Comparison of ENCODE assay signal across 20 mouse cellular contexts in genomic region chr17:21792256-21792655, GRCm38 (mm10). TPM values are rescaled to one million over a fixed set of nuclear protein-coding genes. Genes with fewer than 3 reads are reported as not detected.
DNase-seq lines count a peak whose midpoint lies in the region; TF ChIP-seq lines count a peak whose summit lies in the region.
"Had no signal": no experiment of that assay in that cellular context is flagged by ENCODE, and none has a peak within 500 bp of the region (broad histone marks: within the 10 kb centered on the region; RNA-seq: fewer than 3 reads in every experiment).

No protein-coding gene starts in this region.

- no peaks in the 10 kb centered on the region; a peak in 1 of 4 replicates for H3K4me1 ChIP-seq in ES-E14 (ENCODE audit: control insufficient read depth in 2 of 2, insufficient read depth in 2 of 2, low read length in 2 of 2, poor library complexity in 1 of 2)
- H3K4me1 ChIP-seq: embryonic facial prominence, embryonic 13.5 days; embryonic facial prominence, embryonic 15.5 days; forebrain, embryonic 10.5 days; forebrain, embryonic 12.5 days had no signal

- no peak overlapping the region for H3K9ac ChIP-seq in ES-E14 (ENCODE audit: insufficient read depth, low read depth, low read length, poor library complexity, severe bottlenecking)
- H3K9ac ChIP-seq: embryonic facial prominence, embryonic 13.5 days; embryonic facial prominence, embryonic 15.5 days; forebrain, embryonic 12.5 days had no signal

- H3K27ac ChIP-seq in ES-E14 (ENCODE audit: insufficient read depth, low read depth, low read length, poor library complexity, severe bottlenecking) = no peak overlapping the region
- H3K27ac ChIP-seq: embryonic facial prominence, embryonic 13.5 days; embryonic facial prominence, embryonic 15.5 days; forebrain, embryonic 10.5 days; forebrain, embryonic 12.5 days had no signal

- in situ Hi-C loops in ES-E14 (cut with MboI; ENCODE audit: low sequenced_read_pairs in 2 of 2, unreplicated experiment in 2 of 2) = no loop called here

- peak; percentile 37 for DNase-seq in ES-E14 (ENCODE audit: low read depth, low spot score)
- peak; percentile 28 for DNase-seq in WW6 (ENCODE audit: low read depth, low spot score)
- no peak for DNase-seq in embryo, embryonic 10.5 days (ENCODE audit: low spot score)
- no peak for DNase-seq in lung, postnatal 14 days
- no peak for DNase-seq in heart, postnatal 10 days
- DNase-seq: adrenal gland, adult 8-10 months; adrenal gland, postnatal 14 days; adrenal gland, postnatal 36 days; cerebellum, adult 11-12 months; cerebellum, adult 2 months; cerebellum, adult 9-10 months; cerebellum, postnatal 10 days; cerebellum, postnatal 25 days; embryo, embryonic 11 days had no signal

- H3K9me3 ChIP-seq in ES-E14 (ENCODE audit: control insufficient read depth, insufficient read depth, low read depth, low read length) = no peaks in the 10 kb centered on the region
- H3K9me3 ChIP-seq: embryonic facial prominence, embryonic 13.5 days; embryonic facial prominence, embryonic 15.5 days had no signal

- intact Hi-C loops in heart, postnatal 10 days (cut with DNase I) = no loop called here

- H3K4me3 ChIP-seq in ES-E14 (ENCODE audit: insufficient read depth in 1 of 2, low read depth in 1 of 2, low read length in 2 of 2, poor library complexity in 1 of 2, severe bottlenecking in 1 of 2) = no peak overlapping the region
- H3K4me3 ChIP-seq: embryonic facial prominence, embryonic 13.5 days; embryonic facial prominence, embryonic 15.5 days; erythroblast, embryonic 14.5 days; forebrain, embryonic 10.5 days; forebrain, embryonic 12.5 days had no signal

- no peaks in the 10 kb centered on the region for H3K36me3 ChIP-seq in ES-E14 (ENCODE audit: control insufficient read depth, insufficient read depth, low read length, poor library complexity, severe bottlenecking)
- H3K36me3 ChIP-seq: embryonic facial prominence, embryonic 13.5 days; embryonic facial prominence, embryonic 15.5 days; forebrain, embryonic 10.5 days; forebrain, embryonic 12.5 days had no signal

TF ChIP-seq in ES-E14, 5 proteins besides CTCF, POLR2A, EP300 and RAD21:
- TF ChIP-seq MAFK (IDR thresholded peaks at IDR 0.05; ENCODE audit: insufficient read depth, low read depth, low read length) (no peak), HCFC1 (IDR thresholded peaks at IDR 0.05; ENCODE audit: borderline replicate concordance, insufficient read depth, low read length) (no peak), CHD2 (IDR thresholded peaks at IDR 0.05; ENCODE audit: low read depth, low read length) (no peak), ZNF384 (IDR thresholded peaks at IDR 0.05; ENCODE audit: low read depth, low read length) (no peak)
TF ChIP-seq in ES-E14: peak in this region for 0.

RNA-seq across cellular contexts. Expression of gene Zfp820, which starts 53.3 kb away (rescaled TPM):
- 6.6 and 8.1 TPM in 2 replicates for total RNA-seq in ES-E14 (2012; rRNA removed)
- total RNA-seq in heart, postnatal 10 days (2021) = 1 to 10 TPM; 2.3 to 3.2 TPM
- total RNA-seq: MEL had no signal

Comparison
In these comparisons a context has a peak if more than half of its experiments do, and no peak if none do; other contexts are left out.
1. DNase-seq: peak in ES-E14 (single experiment) and WW6 (single experiment); none in embryo, embryonic 10.5 days (single experiment), lung, postnatal 14 days (single experiment) and heart, postnatal 10 days (0 of 2).